Mouse (Mus musculus) telencephalon, adult 2 months (tissue): ENCODE measurements around the gene Cfap44.
A peak's percentile ranks its signal among the peaks of the same experiment; 100 is the strongest.

Experiments used
- DNase-seq: peaks from one replicate; pipeline ENCODE4 v3.0.0-alpha.2; 2011; ENCODE audit warnings: low read depth, low spot score

Gene Cfap44

DNA sequence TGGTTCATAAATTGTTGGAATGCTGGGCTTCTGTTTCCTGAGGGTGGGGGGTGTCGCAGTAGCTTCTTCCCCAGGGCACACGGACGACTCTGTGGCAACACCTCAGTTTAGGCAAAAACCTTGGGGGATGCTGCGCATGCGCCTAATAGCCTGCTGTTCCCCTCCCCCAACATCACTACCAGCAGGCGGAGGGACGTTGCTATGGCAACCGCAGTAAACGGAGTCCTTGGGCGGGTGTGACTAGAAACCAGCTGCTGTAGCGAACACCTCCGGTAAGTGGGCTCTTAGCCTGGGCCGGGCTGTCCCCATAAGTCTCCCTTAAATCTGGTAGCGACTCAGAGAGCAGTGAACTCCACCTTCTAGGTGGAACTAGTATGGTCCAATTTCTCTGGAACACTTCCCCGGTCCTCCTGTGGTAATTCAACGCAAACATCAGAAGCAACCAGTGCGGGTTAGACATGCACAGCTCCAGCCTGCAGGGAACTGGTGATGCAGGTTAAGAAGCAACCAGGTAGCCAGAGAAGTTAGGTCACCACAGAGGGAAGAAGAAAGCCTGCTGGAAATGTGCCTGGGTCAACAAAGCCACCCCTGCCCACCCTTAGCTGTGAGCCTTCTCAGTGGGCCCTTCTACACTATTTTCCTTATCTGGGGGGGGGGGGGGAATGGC is at the start of gene Cfap44:
Gene Cfap44 (plus strand): TSS at position 220 of the 667 bp plus-strand sequence.
- DNase-seq = peak; percentile 88

DNA sequence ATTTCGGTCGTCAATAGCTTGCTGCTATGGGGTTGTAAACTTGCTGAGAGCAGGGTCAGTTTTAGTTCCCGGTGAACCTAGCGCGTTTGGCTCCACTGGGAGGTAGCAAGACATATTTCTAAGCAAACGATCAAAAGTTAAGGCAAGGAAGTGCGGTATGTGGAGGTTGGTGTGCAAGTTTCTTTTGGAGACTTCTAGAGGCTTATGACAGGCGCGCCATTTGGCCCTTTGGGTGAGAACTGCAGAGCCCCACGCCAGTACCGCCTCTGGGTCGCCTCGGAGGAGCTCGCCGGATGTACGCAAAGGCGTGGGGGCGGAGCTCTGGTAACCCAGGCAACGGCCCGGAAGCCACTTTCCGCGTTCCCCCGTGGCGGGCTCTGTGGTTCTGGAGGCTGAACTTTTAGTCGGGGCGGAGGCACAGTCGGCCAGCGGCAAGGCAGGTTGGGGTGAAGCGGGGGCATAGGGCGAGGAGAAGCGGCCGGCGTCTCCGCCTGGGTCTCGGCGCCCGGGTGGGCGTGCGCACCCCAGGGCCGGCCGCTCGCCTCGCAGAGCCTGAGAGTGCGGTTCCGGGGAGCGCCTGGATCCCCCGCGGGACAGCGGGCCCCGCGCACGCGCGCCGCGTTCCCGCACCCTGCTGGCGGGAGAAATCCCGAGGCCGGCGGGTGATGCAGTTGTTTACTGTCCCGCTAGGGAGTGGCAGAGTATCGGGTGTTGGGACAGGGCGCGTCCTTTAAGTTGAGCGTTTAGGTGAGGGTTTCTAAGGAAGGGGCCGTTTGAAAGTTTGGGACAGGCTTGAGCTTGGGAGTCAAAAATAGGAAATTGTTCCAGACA is 47.3 kb upstream of the Cfap44 start, which contains the start of gene Spice1:
Gene Spice1 (plus strand): TSS at position 51 of the 831 bp plus-strand sequence.
- DNase-seq = peak; percentile 81

DNA sequence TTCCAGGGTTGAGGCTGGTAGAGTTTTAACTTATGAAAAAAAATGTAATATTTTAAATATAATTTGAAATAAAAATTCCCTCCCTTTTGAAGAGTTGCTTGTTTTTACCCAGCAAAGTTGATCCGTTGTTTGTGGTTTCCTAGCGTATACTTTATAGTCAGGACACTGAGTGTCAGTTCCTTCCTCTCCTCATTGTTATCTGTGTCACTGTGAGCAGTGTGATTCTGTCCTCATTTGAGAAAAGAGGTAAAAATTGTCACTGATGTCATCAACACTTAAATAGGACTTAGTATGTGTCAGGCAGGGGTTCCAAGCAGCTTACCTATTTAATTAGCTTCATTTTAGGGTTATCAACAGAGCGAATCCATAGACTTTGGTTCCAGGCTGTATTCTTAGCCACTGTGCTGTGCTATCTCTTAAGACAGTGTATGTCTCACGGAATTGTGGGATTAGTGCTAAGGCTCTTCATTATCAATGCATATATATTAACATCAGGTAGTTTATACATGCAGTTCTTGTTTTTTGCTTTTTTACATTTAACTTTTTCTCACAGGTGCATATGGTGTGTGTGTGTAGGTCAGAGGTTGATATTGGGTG is 44.7 kb upstream of the Cfap44 start:
- no peak for DNase-seq

DNA sequence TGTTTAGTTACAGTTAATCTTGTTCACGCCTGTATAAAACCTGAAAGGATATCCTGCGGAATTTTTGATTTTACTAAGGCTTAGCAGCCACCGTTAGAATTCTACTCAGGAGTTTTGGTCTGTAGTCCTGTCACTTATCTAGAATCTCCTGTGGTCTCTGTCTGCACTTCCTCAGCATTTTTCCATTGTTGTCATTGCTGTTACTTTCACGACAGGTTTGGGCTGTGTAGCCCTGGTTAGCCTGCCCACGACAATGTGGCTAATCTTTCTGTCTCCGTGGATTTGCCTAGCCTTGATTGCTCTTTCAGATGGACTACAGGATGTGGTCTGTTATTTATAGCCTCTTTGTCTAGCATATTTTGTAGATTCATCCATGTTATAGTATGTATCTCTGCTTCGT is 38.3 kb upstream of the Cfap44 start:
- no peak for DNase-seq

DNA sequence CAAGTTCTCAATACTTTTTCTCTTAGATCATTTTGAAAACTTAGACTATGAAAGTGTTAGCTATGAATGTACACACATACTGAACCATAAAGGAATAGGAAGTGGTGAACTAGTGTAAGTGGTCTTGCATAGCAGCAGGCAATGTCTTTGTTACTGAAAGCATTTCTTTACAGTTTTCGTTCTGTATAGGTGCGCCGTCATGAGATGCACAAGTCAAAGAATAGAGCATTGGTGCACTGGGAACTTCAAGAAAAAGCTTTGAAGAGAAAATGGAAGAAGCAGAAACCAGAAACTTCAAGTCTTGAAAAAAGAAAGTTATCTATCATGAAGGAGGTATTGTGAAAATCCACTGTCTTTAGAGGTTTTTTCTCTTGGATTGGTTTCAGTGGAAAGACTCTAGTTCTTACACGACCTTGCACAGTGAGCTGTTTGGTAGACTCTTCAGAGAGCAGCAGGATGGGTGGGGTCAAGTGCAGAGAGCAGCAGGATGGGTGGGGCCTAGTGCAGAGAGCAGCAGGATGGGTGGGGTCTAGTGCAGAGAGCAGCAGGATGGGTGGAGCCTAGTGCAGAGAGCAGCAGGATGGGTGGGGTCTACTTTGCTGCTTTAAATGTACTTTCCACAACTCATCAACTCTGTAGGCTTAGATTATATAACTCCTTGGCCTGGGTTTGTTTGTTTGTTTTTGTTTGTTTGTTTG is 36.9 kb upstream of the Cfap44 start:
- DNase-seq = no peak

DNA sequence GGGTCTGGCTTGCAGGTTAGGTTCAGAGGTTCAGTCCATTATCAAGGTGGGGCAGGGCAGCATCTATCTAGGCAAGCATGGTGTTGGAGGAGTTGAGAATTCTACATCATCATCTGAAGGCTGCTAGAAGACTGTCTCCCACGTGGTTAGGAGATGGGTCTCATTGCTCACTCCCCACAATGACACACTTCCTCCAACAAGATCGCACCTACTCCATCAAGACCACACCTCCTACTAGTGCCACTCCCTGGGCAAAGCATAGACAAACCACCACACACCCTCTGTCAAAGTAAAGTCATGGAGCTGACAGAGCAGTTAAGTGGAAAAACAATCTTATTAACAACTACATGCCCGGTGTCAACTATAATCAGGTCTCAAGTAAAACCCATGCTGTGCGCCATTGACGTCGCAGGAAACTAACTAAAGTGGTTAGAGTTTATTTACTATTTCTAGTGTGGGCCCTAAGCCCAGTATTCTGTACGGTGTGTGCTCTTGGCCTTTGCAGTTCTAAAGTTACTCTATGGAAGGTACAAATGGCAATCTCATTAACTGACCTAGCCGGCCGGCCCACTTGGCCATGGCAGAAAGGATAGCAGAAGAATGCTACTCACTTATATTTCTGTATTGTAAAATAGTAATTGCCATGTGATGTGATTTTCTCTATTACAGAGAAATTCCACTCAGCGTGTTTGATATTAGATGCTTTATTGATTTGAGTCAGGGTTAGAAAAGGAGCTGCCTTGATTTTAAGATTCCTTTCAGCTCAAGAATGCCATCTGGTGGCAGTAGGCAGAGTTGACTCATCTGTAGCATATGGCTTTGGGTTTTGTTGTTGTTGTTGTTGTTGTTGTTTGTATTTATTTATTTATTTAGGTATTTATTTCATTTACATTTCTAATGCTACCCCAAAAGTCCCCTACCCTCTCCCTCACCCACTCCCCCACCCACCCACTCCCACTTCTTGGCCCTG is 32.4 kb upstream of the Cfap44 start:
- peak; percentile 13 for DNase-seq

DNA sequence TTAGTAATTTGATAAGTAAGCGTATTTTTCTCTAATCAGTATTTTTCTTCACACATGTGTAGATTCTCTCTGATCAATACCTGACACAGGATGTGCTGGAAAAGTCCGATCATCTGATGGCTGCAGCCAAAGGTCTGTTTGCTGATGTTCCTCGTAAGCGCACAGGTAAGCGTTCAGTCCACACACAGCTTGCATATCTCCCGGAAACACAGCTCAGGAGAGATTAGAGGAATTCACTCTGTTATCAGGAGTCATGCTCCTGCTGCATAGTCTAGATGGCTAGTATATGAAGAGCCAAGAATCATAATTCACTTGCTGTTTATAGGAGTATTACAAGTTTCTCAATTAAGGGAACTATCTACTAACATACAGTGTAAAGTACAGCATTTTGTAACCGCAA is 29.1 kb upstream of the Cfap44 start:
- DNase-seq = no peak

DNA sequence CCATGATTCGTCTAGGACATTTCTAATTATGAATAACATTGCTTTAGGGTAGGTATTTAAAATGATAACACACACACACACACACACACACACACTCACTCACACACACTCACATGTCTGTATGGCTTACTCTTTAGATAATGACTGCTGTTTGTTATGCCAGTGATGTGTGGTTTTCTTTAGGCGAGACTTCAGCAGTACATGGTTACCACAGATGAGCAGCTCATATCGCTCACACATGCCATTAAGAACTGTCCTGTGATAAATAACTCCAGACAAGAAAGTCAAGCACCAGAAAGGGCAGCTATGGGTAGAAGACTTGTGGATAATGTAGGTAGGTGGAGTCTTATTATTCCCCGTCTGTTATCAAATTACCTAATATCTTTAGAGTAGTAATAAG is 19.1 kb upstream of the Cfap44 start:
- no peak for DNase-seq

DNA sequence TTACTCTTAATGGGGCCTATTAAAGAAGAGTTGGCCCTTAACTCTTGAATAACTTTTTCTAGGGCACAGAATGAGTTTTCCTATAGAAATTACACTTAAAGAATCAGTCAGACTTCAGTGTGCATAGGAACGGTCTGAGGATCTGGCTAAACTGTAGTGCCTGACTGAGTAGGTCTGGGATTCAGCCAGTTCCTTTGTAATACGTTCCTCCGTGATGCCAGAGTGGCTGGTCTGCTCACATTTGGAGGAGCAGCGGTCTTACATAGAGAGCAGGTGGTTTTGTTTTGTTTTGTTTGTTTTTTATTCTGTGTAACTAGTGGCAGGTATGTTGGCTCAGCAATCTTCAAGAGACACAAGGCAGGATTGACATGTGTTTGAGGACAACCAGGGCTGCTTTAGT is 14.6 kb upstream of the Cfap44 start:
- no peak for DNase-seq

DNA sequence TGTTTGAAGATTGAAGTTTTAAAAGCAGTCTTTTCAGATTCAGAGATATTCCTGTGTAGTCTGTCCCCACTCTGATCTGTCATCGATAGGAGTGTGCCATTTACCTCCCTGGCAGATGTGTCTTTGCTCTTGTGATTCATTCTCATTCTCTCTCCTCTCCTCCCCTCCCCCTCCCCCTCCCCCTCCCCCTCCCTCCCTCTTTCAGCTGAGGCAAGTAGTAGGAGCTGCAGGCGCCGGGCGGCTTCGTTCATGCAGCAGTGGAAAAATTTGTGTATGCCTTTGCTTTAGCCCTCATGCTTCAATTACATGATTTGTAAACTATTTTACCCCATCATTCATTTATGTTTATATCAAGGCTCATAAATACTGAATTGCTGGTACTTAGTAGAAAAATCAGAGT is 13.0 kb upstream of the Cfap44 start:
- DNase-seq = no peak

DNA sequence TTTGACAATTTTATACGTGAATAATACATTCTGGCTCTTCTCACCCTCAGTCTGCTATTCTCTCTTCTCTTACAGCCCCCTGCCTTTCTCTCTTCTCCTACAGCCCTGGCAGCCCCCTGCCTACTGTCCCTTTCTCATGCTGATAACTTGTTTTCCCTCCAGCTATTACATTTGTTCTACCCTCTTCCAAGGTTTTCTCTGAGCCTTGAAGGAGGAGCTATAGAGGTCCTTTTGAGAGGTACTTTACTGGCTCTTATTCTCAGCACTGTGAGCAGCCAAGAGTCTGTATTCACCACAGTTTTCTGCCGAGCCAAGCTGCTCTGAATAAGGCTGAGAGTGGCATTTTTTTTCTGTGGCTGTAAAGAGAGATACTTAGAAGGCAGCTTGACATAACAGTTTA is 11.0 kb upstream of the Cfap44 start:
- no peak for DNase-seq

DNA sequence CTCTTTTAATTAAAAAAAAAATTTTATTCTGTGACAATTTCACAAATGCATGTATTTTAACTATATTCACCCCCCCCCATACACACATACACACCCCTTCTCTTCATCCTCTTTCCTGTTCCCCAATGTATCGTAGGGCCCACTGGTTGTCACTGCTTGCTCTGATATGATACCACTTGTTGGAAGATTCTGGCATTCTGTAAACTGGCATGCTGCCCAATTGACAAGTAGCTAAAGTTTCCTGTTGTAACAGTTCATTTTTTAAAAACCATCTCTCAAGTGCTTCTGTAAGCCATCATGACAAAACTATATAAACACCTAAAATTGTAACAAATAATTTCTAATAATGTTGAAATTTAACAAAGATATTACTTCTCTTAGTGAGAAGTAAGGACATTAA is 10.3 kb upstream of the Cfap44 start:
- no peak for DNase-seq

DNA sequence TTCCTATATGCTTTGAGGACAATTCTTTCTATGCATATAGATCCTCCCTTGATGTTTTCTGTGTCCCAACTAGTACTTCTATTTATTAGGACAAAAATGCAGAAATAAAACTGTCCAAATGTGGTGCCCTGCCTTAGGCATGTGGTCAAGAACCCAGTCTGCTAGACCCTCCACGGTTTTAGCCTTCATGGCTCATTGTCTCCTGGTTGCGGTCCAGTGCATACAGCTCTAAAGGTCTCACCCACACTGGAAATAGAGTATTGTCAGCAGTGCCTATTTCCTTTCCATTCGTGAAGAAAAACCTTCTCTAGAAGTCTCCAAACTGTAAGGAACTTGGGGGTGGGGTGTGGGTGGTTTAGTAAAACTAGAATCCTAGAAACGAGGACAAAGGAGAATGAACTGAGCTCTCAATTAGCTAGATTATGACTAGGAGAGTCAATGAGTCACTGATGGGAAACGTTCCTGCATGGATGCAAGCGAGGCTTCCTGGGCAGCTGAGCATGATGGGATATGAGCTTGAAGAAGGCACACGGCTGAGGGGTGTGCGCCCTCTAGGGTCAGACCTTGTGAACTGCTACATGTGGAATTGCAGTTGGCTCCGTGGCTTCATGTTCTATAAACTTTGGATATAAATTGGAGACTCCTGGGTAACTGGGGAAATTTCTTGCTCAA is 2.6 kb upstream of the Cfap44 start:
- peak; percentile 80 for DNase-seq

DNA sequence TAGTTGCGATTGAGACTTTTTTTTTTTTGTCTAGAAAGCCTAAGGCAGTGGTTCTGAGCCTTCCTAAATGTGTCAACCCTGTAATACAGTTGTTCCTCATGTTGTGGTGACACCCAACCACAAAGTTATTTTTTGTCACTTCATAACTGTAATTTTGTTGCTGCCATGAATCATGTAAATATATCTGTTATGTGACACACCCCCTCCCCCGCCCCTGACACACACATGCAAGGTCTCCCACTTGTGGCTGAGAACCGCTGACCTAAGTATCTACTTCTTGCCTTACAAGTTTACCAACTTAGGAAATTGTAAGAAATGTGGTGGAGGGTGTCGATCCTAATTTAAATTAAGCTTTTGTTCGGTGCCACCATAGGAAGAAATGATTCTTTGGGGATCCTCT is 10.3 kb downstream of the Cfap44 start:
- no peak for DNase-seq

DNA sequence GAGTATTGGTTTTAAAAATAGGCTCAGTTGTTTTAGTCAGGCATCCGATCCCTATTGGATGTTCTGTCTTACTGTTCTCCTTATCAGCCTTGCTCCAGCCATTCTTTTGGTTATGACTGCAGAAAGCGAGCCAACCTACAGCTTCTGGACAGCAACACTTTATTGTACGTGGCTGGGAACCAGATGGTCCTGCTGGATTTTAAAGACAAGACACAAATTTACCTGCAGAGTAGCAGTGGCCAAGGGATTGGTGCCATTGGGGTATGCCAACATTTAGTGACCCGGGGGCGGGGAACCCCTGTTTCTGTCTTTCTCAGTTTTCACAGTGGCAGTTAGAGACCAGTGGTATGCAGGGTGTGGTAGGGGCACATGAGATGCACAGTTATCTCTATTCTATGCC is 12.6 kb downstream of the Cfap44 start:
- DNase-seq = no peak

DNA sequence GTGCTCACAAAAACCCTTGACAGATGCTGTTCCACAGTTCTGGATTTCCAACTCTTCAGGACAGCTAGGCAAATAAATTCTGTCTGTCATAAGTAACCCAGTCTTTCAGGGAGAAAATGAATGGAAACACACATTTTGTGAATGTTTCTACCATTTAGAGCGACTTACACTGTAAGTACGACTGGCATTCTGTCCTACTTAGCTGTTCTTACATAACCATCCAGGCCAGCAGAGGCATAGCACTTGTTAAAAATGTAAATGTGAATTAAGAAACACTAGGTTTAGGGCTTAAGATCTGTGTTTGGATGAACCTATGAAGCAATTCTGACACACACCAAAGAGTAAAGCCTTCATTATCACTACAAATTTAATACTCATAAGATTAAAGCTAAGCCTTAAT is 13.7 kb downstream of the Cfap44 start:
- peak; percentile 27 for DNase-seq

DNA sequence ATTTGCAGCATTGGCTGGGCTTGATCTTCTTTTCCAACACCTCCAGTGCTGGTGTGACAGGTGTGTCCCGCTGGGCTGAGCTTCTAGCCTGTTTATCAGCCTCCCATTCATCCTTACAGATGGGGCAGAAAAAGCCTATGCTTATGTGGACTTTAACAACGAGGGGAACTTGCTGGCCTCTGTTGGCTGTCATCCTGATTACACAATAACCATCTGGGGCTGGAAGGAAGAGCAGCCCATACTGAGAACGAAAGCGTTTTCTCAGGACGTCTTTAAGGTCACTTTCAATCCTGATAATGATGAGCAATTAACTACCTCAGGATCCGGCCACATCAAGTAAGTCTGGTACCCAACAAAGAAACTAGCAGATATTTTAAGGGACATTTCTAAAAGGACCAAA is 15.6 kb downstream of the Cfap44 start:
- no peak for DNase-seq

DNA sequence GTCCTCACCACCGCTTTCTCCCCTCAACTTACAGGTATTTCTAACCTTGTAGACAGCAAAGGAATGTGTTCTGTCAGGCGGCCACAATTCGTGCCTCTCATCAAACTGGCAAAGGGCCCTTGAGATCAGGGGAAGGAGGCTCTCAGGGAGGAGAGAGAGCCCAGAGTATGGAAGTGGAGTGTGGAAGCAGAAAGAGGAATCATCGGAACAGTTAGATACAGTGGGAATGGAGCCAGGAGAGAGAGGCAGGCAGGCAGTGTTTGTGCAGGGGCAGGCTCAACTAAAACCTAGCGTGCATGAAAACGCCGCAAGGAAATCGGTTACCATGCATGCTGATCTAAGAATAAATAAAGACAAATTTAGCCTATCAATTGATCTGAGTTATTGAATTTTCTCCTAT is 23.0 kb downstream of the Cfap44 start:
- no peak for DNase-seq

DNA sequence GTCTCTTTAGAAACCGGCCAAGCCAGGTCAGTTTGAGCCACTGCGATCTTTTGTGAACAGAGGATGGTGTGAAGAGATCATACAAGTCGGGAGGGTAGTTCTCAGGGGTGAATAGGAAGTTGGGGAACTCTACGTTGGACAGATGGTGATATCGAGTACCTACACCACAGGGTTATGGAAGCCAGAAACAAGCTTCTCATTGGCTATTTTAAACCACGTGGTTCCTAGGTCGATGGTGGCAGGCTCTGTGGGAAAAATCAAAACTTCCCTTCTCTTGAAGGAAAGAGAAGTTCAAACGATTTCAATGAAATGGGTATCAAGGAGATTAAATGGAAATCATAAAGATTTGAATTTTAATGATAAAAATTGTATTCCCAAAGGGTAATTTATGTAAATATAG is 27.1 kb downstream of the Cfap44 start:
- DNase-seq = no peak

DNA sequence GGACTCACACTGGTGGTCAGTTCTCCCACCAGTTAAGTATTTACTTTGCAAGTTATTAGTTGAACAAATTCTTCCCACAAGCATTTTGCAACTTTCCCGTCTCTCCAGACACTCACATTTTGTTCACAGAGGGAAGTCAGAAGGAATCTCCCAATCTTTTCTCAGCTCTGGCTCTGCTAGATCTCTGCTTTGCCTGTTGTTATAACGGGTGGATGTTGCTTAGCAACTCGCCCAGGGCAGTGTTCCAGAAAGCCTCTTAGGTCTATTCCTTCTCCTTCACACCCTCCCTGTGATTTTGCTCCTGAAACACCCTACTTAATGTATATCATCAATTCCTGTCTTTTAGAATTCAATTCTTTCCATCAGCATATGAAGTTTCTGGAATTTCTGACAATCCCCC is 28.9 kb downstream of the Cfap44 start:
- DNase-seq = peak; percentile 91
